Mouse (Mus musculus) kidney, adult 2 months (tissue): ENCODE results near the gene Ndufa10. TPM values are rescaled to one million over a fixed set of nuclear protein-coding genes. Genes with fewer than 3 reads are reported as not detected.
"Not testable (repeated sequence)": the region's sequence is repeated elsewhere in the genome, so short reads cannot be mapped to it uniquely, and the experiment has no call there.

ENCODE experiments used
- DNase-seq: peaks from one replicate; pipeline ENCODE4 v3.0.0; 2021
- H3K27ac ChIP-seq: fragments of 200-500 bp; 2 replicates; pipeline ENCODE4 v1.5.1; 2012; ENCODE audit warnings: low read depth, low read length, control low read depth, inconsistent platforms; ENCODE audit not compliant: insufficient read depth
- H3K27me3 ChIP-seq: fragments of 200-500 bp; replicated peaks from 2 replicates; pipeline ENCODE4 v1.6.1; 2012; ENCODE audit warnings: mild to moderate bottlenecking, moderate library complexity, low read length, inconsistent platforms; ENCODE audit not compliant: control insufficient read depth, insufficient read depth
- H3K36me3 ChIP-seq: fragments of 200-500 bp; 2 replicates; pipeline ENCODE4 v1.6.1; 2012; ENCODE audit warnings: mild to moderate bottlenecking, moderate library complexity, low read length, inconsistent platforms; ENCODE audit not compliant: control insufficient read depth, insufficient read depth
- H3K4me1 ChIP-seq: fragments of 200-500 bp; 2 replicates; pipeline ENCODE4 v1.6.1; 2011; ENCODE audit warnings: low read length; ENCODE audit not compliant: control insufficient read depth, insufficient read depth
- H3K4me3 ChIP-seq: fragments of 200-500 bp; 2 replicates; pipeline ENCODE4 v1.5.1; 2011; ENCODE audit warnings: mild to moderate bottlenecking, low read depth, low read length, control low read depth; ENCODE audit not compliant: insufficient read depth
- CTCF ChIP-seq: fragments of 200-500 bp; conservative IDR thresholded peaks from 2 replicates; pipeline ENCODE4 v1.5.1; 2011; ENCODE audit warnings: low read depth, mild to moderate bottlenecking, control low read depth, low read length, moderate library complexity, mixed read lengths; ENCODE audit not compliant: insufficient read depth, insufficient read length
- POLR2A ChIP-seq: fragments of 200-500 bp; IDR thresholded peaks from one replicate; pipeline ENCODE4 v1.6.1; 2011; ENCODE audit warnings: low read depth, low read length, control low read depth
- WGBS: fragments of 180-500 bp; shearing (Covaris S2); methylation state at CpG from one replicate; pipeline ENCODE4 v1.1.7; 2018; 5-methylcytosine and 5-hydroxymethylcytosine counted together
- polyA plus RNA-seq: library from polyadenylated mRNA; depleted of rRNA; stranded (reverse); fragments of >200 nt; gene quantifications from 2 replicates; pipeline ENCODE4 v1.2.3, GENCODE M21; 2012; rRNA removed

Ndufa10 gene
- polyA plus RNA-seq, result 242 and 288 TPM in 2 replicates

DNA sequence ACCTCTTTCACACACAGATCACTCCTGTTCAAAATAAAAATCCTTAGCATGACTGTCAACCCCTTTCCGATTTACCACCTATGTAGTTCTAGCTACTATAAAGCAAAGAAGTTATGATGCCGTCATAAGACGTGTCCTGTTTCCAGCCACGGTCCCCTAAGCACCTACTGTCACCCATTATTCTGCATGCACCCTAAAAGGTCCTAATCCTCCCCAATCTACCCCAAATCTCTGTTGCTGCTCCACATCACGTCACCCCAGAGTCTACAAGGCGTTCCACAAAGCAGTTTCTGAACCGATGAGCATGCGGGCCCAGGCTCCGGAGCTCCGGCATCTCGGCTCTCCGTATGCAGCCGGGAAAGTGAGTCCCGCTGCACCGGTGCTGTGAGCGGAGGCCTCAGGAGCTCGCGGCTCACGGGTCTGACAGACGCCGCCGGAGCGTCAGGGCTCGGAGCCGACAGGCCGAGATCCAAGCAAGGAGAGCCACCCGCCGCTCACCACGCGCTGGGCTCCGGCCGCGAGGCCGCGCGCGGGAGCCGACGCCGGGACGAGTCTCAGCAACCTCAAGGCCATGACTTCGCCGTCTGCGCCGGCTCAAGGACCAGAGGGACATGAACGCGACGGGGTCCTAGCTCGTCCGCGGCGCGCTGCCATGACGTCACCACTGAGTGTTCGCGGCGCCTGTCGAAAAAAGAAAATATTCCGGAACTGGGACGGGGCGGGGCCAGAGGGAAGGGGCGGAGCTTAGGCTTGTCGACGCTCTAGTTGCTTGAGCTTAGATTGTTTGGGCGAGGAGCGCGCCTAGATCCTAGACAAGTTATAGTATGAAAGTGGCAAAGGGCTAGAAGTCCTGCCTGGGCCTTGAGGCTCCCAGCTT lies at the start of gene Ndufa10:
TSS of gene Ndufa10 (minus strand) at position 696 of the 877 bp plus-strand sequence.
- Histone ChIP-seq H3K4me1 (peaks cover 3% of the 10 kb centered on the region; the same call in 1 of the 2 replicates), H3K27me3 (no peaks in the 10 kb centered on the region), H3K27ac (peak within 1 kb of the TSS; percentile 83), H3K36me3 (no peaks in the 10 kb centered on the region; the same call in 1 of the 2 replicates), H3K4me3 (peak within 1 kb of the TSS; percentile 89)
- peak; percentile 96 for DNase-seq
- TF ChIP-seq CTCF (no peak), POLR2A (no peak)
- WGBS, result 1% methylated on average over 67 of the region's 67 CpGs

DNA sequence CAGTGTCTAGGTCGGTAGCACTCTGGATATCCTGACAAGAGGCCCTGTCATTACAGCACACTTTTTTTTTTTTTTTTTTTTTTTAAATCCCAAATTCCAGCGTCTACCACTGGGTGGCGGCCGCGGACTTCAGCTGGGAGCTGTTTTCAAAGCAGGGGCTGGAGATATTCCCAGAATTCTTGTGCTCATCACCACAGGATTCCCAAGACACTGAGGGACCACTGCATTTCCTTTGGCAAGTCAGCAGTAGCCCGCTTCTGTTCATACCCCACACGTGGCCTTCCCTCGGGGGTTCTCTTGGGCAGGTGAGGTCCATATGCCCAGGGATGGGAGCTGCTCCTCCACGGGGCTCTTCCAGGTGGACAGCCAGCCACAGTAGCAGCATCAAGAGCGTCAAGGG lies 47.7 kb upstream of the Ndufa10 start:
- Histone ChIP-seq H3K27ac (no peak overlapping the region), H3K4me1 (no peaks in the 10 kb centered on the region), H3K4me3 (no peak overlapping the region), H3K36me3 (no peaks in the 10 kb centered on the region), H3K27me3 (no peaks in the 10 kb centered on the region)
- TF ChIP-seq CTCF (peak; percentile 45), POLR2A (no peak)
- peak; percentile 12 for DNase-seq
- 17% methylated on average over 10 of the region's 10 CpGs for WGBS

DNA sequence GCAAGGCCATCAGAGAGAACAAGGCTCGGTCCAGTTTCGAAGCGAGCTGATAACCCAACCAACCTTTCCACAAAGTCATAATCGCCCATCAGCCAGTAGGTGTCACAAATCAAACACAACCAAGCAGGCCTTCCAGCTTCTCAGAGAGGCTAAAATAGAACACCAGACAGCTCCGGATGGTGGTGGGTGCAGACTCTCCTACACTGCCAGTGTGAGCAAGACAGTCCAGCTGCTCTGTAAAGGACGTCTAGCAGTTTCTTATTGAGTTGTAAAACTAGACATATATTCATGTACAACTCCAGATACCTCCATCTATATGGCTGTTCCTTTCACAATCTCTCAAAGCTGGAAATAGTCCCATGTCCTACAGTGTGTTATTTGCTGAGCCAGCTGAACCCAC lies 45.4 kb upstream of the Ndufa10 start:
- Histone ChIP-seq H3K27ac (no peak overlapping the region), H3K36me3 (no peaks in the 10 kb centered on the region), H3K27me3 (no peaks in the 10 kb centered on the region), H3K4me3 (no peak overlapping the region), H3K4me1 (no peaks in the 10 kb centered on the region)
- WGBS, result 79% methylated on average over 6 of the region's 6 CpGs
- no peak for DNase-seq
- TF ChIP-seq CTCF (no peak), POLR2A (no peak)

DNA sequence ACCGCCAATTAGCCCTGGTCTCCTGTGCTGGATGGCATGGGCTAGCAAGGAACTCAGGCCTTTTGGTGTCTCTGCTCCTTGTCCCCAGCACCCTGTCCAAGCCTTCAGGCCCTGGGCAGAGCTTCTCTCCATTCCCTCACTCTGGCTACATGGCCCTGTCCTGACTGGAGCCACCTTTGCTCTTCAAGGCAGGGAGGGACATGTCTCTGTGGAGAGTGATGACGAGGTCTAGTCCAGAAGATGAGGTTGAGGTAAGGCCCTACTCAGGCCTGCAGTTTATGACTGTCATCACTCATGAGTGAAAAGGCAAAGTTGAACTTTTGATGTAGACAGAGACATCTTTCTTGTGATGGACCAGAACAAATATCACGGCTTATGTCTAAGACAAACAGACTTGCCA lies 44.9 kb upstream of the Ndufa10 start, which contains the start of gene Olfr1414:
TSS of gene Olfr1414 (minus strand) at position 101 of the 400 bp plus-strand sequence.
- no peak for DNase-seq
- 82% methylated on average over 3 of the region's 3 CpGs for WGBS
- Histone ChIP-seq H3K4me3 (no peak within 1 kb of the TSS), H3K4me1 (no peaks in the 10 kb centered on the region), H3K36me3 (no peaks in the 10 kb centered on the region), H3K27ac (no peak within 1 kb of the TSS), H3K27me3 (no peaks in the 10 kb centered on the region)
- TF ChIP-seq CTCF (no peak), POLR2A (no peak)

DNA sequence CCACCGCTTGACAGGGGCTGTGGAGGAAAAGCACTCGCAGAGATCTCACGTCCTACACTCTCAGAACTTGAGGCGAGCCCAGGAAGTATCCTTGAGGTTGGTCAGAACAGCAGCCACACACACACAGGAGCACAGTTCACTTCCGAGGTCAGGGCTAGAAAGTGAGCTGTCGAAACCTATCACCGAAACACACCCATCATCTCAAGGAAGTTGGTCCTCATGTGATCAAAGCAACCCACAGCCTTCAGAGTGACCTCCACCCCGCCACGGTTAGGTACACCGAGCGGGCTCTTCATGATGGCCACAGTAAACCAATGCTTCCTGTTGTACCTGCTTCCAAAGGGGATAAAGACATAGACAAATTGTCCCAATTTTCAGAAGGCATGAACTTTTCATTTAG lies 41.7 kb upstream of the Ndufa10 start:
- 68% methylated on average over 11 of the region's 11 CpGs for WGBS
- H3K27ac ChIP-seq, result no peak overlapping the region
- no peaks in the 10 kb centered on the region for H3K36me3 ChIP-seq
- H3K27me3 ChIP-seq, result no peaks in the 10 kb centered on the region
- TF ChIP-seq CTCF (no peak), POLR2A (no peak)
- no peak for DNase-seq
- H3K4me3 ChIP-seq, result no peak overlapping the region
- H3K4me1 ChIP-seq, result no peaks in the 10 kb centered on the region

DNA sequence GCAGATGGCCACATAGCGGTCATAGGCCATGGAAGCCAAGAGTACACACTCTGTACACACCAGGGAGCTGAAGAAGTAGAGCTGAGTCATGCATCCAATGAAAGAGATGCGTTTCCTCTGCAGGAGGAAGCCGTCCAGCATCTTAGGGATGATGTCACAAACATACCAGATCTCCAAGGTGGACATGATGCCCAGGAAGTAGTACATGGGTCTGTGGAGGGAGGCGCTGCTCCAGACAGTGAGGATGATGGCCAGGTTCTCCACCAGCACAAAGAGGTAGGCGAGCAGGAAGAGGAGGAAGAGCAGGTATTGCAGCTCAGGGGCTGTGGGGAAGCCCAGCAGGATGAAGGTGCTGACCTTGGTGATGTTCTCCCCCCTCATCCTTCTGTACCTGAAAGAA lies 38.0 kb upstream of the Ndufa10 start:
- not testable (repeated sequence) for H3K27me3 ChIP-seq, H3K4me1 ChIP-seq, DNase-seq, H3K4me3 ChIP-seq, H3K36me3 ChIP-seq, H3K27ac ChIP-seq
- WGBS, result 86% methylated on average over 5 of the region's 5 CpGs

DNA sequence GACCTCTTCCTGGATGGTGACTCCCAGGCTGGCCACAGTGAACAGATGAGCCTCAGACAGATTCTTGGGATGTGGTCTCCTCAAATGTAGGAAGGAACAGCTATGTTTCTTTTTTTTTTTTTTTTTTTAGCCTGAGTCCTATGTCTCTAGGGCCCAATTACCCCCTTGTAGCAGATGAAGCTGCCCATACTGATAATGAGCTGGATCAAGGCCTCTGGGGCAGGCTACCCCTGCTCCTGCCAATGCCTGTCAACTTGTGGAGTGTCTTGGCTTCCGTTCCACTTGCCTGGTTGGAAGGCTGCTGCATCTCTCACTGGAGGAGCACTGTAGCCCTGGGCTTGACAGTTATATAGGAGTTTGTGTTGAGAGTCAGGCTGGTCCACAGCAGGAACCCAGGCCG lies 22.3 kb upstream of the Ndufa10 start, which contains the start of gene Olfr1415:
TSS of gene Olfr1415 (minus strand) at position 101 of the 400 bp plus-strand sequence.
- no peaks in the 10 kb centered on the region for H3K27me3 ChIP-seq
- WGBS, result 78% methylated on average over 2 of the region's 2 CpGs
- TF ChIP-seq CTCF (no peak), POLR2A (no peak)
- H3K4me3 ChIP-seq, result no peak within 1 kb of the TSS
- no peak within 1 kb of the TSS for H3K27ac ChIP-seq
- H3K36me3 ChIP-seq, result no peaks in the 10 kb centered on the region
- no peak for DNase-seq
- no peaks in the 10 kb centered on the region for H3K4me1 ChIP-seq
